Mouse (Mus musculus) CD8-positive naive resting alpha-beta T cell, adult 2 months (primary cell): ENCODE results near the gene Srrm3.

Source experiments
- DNase-seq, 2 experiments: peaks; one replicate each; pipeline ENCODE4 v3.0.0; 2022; ENCODE audit warnings: low read depth in 2 of 2, low spot score in 2 of 2

The Srrm3 gene

GRCm38 (mm10) chr5:135806555-135807262, at the start of gene Srrm3:
Gene Srrm3, plus strand, starts transcription at chr5:135806890.
- peak; percentile 93 for DNase-seq

- DNase-seq, result no peak
These were observed 44.8 kb upstream of the Srrm3 start for GRCm38 (mm10) chr5:135761881-135762280.

GRCm38 (mm10) chr5:135763526-135763925, 43.2 kb upstream of the Srrm3 start:
- DNase-seq, result peak; percentile 61 to 64

GRCm38 (mm10) chr5:135764971-135765370, 41.7 kb upstream of the Srrm3 start:
- DNase-seq, result no peak

GRCm38 (mm10) chr5:135772519-135772918, 34.2 kb upstream of the Srrm3 start:
- no peak for DNase-seq

- no peak for DNase-seq
These were observed 30.1 kb upstream of the Srrm3 start for GRCm38 (mm10) chr5:135776546-135776945.

GRCm38 (mm10) chr5:135777796-135778470, 28.8 kb upstream of the Srrm3 start, which contains the start of gene Styxl1:
Gene Styxl1, minus strand, starts transcription at chr5:135778385.
- DNase-seq, result no peak

- peak; percentile 96 to 98 for DNase-seq
These were observed 27.9 kb upstream of the Srrm3 start, which contains the start of gene Mdh2 for GRCm38 (mm10) chr5:135778471-135779445. Gene Mdh2, plus strand, starts transcription at chr5:135778480.

- no peak for DNase-seq
These were observed 26.4 kb upstream of the Srrm3 start for GRCm38 (mm10) chr5:135780331-135780730.

- DNase-seq, result no peak
These were observed 23.8 kb upstream of the Srrm3 start for GRCm38 (mm10) chr5:135782901-135783300.

- peak; percentile 64 to 77 for DNase-seq
These were observed 12.5 kb upstream of the Srrm3 start for GRCm38 (mm10) chr5:135793996-135794858.

GRCm38 (mm10) chr5:135794859-135795181, 11.9 kb upstream of the Srrm3 start:
- no peak for DNase-seq

- no peak for DNase-seq
These were observed 6.9 kb upstream of the Srrm3 start for GRCm38 (mm10) chr5:135799746-135800145.

GRCm38 (mm10) chr5:135800927-135801326, 5.8 kb upstream of the Srrm3 start:
- no peak for DNase-seq

- no peak for DNase-seq
These were observed 4.0 kb upstream of the Srrm3 start for GRCm38 (mm10) chr5:135802641-135803040.

- no peak for DNase-seq
These were observed 3.6 kb upstream of the Srrm3 start for GRCm38 (mm10) chr5:135803135-135803534.

- DNase-seq, result no peak
These were observed 3.0 kb upstream of the Srrm3 start for GRCm38 (mm10) chr5:135803676-135804075.

GRCm38 (mm10) chr5:135804735-135805134, 2.0 kb upstream of the Srrm3 start:
- DNase-seq, result no peak

- no peak for DNase-seq
These were observed 560 bp downstream of the Srrm3 start for GRCm38 (mm10) chr5:135807263-135807637.

GRCm38 (mm10) chr5:135812991-135813390, 6.3 kb downstream of the Srrm3 start:
- DNase-seq, result no peak

- no peak for DNase-seq
These were observed 11.8 kb downstream of the Srrm3 start for GRCm38 (mm10) chr5:135818491-135818890.
